Mouse (Mus musculus): ENCODE measurements at regions not wholly inside any gene's neighbourhood (a gene's known extent, or its start where the extent isn't known, plus 50 kb on each side); places are given as distances from the start of the nearest gene placed in this dataset.

DNA sequence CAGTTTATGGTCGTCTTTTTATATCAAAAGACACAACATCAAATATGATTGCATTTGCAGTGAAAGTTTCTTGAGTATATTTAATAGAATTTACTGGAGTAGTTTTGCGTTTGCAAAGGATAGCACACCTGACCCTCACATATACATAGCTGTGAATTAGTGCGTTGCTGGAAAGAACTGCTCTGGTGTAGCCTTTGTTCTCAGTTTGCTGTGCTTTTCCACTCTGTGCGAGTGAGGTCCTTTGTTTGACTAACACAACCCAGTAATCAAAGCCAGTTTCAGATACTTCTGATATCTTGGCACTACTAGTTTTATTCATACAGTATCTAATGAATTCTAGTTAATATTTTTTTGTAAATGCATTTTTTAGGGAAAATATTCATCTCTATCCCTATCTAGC, 84.7 kb downstream of the Trim52 start:
- DNase-seq (ENCODE audit: low spot score in 2 of 2): no peak

DNA sequence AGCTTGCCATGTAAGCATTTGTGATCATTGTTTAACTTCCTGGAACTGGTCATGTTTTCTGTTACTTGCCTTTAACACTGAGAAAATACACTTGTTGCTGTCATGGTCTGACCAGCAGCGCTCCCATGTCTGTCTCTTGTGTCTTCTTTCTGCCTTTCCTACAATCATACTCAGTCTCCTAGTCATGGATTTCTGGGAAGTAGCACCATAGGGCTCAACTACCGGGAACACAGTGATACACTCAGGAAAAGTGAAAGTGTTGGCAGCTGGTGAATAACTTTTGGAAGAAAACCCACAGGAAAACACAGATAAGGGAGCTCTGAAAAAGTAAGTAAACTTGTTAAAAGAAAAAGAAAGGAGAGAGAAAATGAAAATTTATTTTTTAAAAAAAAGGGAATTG, 87.6 kb downstream of the Trim52 start:
- DNase-seq (ENCODE audit: low spot score in 2 of 2): no peak

DNA sequence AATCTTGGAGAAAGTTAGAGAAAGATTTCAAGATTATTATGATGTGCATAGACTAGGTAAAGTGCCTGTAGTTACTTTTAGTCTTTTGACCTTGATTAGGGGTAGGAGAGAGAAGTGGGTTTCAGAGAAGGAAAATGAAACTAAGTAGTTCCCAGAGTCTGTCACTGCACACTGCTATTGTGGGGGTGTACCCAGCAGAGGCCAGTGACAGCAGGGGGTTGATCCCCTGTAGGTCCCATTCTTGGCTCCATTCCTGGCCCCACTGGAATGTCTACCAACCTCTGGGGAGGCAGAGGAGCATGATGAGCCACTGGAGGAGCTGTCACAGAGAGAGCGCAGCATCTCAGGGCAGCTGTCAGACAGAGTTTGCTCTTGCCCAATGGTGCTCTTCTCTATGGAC, 88.1 kb downstream of the Trim52 start:
- no peak for DNase-seq (ENCODE audit: low spot score in 2 of 2)

DNA sequence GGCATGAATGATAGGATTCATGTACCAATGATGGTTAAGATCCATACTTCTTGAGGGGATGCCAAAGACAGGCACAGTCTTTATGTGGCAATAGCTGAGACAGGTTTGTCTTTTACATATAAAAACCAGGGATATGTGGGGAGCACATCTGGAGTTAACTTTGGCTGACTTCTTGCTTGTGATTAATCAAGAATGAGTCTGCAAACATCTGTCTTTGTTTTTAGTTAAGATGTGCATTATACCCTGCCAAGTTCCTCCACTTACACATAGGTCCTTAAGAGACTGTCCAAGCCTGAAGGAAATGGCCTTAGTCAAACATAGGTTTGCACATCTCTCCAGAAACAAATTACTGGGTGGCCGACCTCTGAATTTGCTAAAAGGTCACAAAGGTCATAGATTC, 91.8 kb downstream of the Trim52 start:
- no peak for DNase-seq (ENCODE audit: low spot score in 2 of 2)

DNA sequence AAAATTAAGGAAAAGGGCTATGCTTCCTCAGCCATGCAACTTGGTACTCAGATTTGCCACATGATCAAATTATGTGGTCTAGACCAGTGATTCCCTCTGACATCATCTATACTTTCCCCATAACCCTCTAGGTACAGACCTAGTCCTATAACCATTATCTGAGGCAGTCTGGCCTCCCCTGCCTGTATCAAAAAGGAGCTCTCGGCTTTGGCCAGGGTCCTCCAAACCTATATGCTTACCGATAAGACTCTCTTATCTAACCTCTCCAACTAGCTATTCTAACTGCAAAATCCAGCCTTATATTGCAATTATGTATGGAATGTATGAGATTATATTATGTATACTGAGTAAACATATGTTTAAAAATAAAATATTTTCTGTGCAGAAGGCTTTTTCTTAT, 93.1 kb downstream of the Trim52 start:
- DNase-seq (ENCODE audit: low spot score in 2 of 2): no peak

DNA sequence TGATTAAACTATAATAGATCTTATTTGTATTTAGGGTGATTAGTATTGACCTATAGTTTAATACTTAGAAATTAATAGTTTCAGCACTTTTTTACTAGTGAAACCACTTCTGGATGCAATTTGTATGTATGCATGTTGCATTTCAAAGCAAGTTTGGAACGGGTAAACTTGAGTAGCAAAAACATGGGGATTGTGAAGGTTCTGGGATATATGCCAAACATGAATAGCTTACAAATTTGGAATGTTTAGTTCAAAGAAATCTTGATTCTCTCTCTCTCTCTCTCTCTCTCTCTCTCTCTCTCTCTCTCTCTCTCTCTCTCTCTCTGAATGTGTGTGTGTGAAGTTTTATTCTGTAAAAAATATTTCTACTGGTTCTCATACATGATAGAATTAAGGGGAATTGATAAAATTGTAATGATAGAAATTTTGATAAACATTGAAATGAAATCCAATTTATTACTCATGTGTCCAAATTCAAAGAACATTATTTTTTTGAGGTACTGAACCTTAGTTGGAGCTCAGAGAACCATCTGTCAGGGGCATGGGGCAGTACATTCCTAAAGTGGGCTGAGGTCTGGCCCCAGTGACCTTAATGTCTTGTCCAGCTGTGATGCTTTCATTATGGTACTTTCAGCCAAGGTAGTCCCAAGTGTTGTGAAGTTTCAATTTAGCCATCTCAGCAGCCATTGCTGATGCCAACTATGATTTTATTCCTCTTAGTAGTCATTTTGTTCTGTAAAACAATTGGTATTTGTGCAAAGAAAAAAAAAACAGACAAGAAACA, 93.7 kb downstream of the Trim52 start:
- no peak for DNase-seq (ENCODE audit: low spot score in 2 of 2)

DNA sequence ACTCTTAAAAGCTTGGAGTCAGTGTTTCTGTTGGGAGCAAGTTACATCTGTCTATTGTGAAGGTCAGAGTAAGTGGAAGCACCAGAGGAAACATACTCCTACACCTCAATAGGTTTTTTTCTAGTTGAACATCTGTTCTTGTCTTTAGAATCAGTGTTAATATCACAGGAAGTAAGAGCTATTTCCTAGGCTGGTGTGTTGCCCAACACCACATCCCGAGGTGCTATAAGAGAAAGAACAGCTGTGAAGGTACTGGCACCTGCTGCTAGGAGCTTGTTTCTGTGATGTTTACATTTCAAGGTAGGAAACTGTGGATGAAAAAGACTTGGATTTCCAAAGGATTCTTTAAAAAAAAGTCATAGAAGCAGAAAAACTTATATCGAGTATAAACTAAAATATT, 105.1 kb downstream of the Trim52 start:
- DNase-seq (ENCODE audit: low spot score in 2 of 2): no peak

DNA sequence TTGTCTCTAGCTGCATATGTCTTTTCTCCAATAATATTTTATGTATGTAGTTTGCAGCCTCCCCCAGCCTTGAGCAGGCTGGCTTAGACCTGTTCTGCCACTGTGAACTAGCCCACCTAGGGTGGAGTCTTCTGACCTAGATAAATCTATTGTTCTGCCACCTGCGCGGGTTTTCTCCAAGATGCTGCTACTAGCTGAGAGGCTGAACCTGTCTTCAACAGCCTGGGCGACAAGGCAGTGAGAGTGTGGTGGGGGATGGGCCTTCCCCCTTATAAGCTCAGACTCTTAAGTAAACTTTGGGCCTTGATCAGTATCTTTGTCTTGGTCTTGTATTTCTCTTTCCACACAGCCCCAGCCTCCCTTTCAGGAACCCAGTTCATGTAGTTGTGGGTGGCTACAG, 111.7 kb downstream of the Trim52 start:
- no peak for DNase-seq (ENCODE audit: low spot score in 2 of 2)

DNA sequence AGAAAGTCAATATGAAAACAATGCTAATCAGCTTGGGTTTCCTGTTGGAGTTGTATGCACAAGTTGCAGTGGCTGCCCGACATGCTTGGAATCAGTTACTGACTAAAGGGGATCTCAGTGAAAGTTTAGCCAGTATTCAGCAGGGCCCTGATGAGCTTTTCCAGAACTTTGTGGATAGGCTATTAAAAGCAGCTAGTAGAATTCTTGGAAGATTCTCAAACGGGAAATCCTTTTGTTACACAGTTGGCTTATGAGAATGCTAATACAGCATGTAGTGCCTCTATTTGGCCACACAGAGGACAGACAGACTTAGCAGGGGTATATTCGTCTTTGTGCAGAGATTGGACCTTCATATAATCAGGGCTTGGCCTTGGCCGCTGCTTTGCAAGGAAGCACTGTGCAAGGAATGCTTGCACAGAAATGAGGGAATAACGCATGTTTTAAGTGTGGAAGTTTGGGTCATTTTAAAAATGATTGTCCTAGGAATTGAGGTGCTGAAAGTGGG, 113.3 kb downstream of the Trim52 start:
- no peak for DNase-seq (ENCODE audit: low spot score in 2 of 2)

DNA sequence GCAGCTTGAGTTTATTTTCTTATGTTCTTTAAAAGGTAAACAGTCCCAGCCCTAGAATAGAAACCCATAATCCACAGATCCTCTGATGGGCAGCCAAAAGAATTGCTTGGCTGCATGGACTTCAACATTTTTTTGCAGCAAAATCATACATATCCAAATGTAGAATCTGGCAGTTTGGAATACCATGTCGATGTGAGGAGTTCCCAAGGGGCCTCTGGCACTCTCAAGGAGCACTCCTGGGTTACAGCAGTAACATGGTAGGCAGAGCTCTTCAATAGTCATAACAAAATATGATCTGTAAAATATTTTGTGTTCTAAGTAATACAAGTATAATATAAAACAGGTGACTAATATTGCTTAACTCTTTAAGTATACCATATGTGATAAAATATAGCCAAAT, 119.4 kb downstream of the Trim52 start:
- no peak for DNase-seq (ENCODE audit: low spot score in 2 of 2)

DNA sequence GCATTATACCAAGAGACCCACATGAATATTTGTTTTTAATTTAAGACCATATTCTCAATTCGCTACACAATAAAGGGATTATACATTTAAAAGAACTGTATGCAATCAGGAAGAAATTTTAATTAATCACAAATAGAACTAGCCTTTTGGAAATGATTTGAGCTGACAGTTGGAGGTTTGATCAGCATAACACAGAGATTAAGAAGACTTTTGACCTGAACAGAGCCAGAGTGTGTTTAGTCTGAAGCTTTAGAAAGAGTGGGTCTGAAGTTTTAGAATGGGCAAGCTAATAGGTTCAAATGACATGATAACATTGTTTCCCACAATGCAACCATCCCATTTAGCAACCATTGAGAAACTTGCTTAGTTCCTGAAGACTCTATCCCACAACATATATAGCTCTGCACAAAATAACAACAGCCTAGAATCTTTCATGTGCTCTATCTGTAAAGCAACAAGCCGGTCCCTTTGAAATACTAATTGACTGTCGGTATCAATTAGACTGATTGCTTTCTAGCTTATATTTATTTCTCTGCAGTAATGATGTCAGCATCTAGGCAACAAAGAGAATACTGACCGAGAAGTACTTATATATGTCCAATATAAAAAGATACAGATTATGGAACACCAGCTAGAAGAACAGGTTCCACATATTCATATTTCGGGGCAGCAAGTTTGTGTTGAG, 135.9 kb downstream of the Trim52 start:
- DNase-seq (ENCODE audit: low spot score in 2 of 2): no peak

DNA sequence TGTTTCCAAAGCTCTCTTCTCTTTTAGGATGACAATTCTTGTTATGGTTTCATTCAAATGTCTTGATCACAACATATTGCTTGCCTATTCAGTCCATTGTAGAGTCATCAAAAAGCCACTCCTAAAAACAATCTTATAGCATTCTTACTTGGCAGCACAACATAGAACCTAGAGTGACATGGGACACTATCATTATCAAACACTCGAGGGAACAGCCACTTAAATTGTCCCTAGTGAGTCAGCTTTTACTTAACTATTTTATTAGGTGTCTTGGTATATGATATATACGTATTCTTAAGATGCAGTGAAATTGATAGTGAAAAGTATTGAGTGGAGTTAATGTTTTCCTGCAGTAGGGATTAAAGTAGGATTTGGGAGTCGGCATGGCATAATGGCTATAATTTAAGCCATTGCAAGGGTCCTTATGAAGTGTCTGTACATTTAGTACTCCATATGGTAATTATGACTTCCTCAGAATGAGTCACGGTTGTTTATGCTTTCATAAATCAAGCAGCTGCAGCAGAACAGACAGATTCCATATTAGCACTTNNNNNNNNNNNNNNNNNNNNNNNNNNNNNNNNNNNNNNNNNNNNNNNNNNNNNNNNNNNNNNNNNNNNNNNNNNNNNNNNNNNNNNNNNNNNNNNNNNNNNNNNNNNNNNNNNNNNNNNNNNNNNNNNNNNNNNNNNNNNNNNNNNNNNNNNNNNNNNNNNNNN, 153.6 kb downstream of the Trim52 start:
- no peak for DNase-seq (ENCODE audit: low spot score in 2 of 2)

DNA sequence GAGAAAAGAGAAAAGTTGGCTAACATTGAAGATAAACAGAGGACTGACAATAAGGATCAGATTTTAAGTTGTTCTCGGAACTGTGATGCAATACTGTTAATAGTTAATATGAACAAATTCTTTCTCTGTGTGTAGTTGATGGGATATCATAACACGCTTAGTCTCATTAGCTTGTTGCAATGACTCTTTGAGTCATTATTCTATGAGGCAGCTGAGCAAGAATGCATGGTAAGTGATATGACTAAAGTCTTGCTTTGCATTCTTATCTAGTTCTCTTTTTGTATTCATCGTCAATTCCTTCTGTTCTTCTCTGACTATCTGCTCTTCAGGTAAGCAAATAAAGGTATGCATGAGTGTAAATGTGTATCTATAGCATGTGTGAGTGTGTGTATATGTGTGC, 159.3 kb downstream of the Trim52 start:
- no peak for DNase-seq (ENCODE audit: low spot score in 2 of 2)

DNA sequence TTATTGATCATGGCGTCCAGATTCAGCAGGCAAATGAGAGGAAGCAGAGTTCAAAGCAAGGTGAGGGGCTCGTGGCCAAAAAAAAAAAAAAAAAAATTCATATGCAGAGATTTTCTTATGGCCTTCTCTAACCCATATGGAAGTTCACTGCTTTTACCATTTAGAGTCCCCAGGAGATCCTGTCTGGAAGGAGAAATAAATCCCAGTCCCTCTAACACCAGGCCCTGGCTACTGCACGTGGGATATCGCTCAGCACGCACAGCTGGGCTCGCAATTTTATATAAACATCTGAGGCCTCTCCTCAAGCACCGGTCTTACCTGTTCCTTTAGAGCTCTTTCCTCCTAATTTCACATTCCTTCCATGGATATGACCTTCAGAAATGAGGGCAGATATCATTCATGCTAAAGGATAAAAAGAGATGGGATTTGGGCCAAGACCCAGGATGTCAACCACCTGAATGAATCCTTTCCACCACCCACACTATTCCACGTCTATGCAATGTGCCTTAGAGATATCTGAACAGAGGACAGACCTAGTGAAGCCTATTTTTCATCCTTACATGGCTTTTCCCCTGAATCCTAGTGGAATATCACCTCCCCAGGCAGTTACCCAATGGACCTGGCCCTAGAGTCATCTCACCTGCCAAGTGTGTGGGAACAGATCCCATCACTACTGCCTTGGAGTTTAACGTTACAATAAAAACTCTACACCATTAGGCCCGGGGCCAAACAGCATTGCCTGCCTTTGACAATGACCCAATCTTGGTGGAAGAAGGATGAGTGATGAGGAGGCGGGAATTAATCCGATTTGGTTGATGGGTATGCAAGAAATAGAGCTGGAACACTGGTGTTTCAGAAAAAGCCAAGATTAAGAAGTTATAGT, 161.9 kb downstream of the Trim52 start:
- no peak for DNase-seq (ENCODE audit: low spot score in 2 of 2)

DNA sequence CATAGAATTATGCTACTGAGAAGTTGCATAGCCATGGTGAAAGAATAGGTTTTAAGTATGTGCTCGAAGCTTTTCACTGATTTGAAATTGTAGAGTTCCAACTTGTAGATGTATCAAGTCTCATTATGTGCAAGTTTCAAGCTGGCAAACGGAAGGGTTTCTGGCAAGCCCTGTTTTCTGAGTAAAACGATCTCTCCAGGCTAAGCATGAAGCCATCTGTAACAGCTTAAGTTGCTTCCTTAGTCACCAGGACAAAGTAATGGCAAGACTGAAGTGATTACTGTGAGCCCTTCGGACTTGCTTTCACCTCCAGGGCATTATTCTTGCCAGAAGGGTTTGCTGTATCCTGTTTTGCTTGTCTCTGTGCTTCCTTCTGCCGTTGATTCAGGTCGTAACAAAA, 163.7 kb downstream of the Trim52 start:
- no peak for DNase-seq (ENCODE audit: low spot score in 2 of 2)

DNA sequence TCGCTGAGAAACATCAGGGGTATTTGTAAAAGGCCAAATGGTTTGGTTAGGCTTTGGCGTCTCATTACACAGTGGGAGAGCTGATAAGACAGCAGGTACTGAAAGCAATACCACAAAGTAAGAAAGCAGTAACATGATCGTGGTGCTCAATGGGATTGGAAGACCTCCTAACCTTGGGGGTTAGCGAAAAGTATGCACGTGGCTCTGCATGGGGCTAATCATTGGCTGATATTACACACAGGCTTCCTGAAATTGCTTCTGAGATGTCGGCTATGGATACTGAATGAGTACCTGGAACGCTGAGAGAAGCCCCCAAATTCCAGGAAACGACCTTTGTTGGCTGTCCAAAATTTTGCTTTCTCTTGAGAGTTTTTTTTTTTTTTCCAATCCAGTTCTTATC, 207.6 kb downstream of the Trim52 start:
- DNase-seq (ENCODE audit: low spot score in 2 of 2): no peak

DNA sequence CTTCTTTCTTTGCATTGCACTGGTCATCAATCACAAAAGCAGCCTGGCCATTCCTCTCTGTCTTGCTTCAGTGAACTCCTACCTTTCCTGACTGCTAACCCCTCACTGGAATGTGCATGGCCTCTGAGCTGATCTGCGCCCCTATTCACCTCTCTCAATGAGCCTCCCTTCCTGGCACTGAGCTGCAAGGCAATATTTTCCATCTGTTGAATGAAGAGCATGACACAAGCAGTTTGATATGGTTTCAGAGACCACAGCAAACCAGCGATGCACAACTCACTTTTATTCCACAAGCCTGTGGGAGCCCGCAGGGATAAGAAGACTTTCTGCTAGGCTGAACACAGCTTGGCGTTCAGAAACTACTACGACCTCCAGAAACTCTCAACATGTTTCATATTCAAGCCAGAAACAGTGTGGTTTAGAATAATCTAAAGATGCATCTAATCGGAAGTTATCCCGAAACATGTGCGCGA, 208.1 kb downstream of the Trim52 start:
- DNase-seq (ENCODE audit: low spot score in 2 of 2): no peak

DNA sequence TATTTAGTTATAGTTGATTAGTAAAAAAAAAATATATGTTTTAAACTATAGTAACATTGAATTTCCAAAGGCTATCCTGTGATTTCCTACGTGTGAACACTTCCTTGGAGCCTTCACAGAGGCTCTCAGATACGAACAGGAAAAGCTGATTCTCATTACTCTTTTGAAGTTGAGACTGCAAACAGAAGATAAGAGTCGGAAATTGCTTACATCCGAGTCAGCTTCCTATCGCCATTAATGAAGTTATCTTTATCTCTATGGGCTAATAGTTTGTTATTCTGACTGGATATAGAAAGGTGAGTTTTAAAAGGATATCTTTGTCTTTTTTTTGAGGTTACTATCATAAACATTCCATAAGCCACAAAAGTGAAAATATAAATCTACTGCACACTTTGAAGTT, 212.8 kb downstream of the Trim52 start:
- DNase-seq (ENCODE audit: low spot score in 2 of 2): no peak

DNA sequence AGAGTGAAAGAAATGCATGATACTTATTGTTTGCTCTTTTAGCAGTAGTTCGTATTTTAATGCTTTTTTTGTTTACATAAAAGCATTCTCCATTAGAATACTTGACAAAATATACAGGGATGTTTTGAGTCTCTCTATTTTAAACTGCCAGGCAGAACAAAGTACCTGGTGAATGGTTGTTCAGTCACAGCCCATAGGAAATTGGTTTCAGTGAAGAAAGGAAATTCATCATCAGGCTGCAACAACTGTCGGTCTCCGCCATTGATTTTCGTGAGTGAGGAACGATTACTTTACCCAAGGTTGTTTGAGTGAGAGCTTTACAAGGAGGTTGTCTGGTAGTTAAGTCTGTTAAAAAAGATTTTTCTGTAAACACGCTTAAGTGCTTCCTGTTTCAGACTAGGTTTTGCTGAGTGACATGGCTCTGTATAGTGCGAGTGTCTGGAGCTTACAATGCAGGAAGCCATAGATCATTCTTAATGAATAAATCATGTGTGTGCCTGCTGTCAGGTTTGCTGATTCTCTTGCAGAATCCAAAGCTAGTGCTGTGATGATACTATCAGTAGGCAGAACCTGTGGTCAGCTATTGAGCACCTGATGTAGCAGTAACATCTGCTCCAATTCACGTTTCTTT, 221.8 kb downstream of the Trim52 start:
- DNase-seq (ENCODE audit: low spot score in 2 of 2): no peak

DNA sequence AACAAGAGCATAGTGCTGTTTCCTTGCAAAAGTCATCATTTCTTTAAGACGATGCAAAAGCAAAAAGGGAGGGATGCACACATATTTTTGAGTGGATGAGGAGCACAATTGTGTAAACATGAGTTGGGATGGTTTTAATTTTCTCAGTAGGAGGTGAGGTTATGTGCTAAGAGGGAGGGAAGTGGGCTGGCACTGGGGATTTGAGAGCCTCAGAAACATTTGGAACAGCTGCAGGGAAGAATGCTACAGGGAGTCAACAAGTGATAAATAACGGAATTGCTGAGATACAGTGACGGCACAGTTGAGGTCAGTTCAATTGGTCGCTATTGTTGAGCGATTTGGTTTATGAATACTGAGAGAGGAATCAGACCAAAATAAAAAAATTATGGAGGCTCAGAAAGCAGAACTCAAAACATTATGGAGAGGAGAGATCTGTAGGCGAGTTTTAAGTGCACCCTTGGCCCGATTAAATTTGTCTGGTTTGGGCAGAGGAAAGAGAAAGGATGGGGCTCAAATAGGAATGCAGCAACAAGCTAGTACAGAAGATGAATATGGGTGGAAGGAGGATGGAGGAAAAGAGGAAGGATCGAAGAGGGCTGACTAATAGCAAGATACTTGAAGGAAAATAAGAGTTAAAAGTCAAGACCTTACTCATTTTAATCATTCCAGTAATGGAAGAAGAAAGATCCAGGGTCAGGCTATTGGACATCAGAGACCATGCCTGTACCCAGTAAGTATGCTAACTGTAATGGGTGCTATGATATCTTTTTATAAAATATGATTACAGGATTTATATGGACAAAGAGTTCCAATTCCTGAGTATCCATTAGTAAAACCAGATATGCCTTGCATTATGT, 259.0 kb downstream of the Trim52 start:
- no peak for DNase-seq (ENCODE audit: low spot score in 2 of 2)
